ENCODE assay signal across 44 mouse cellular contexts in the genomic region with DNA sequence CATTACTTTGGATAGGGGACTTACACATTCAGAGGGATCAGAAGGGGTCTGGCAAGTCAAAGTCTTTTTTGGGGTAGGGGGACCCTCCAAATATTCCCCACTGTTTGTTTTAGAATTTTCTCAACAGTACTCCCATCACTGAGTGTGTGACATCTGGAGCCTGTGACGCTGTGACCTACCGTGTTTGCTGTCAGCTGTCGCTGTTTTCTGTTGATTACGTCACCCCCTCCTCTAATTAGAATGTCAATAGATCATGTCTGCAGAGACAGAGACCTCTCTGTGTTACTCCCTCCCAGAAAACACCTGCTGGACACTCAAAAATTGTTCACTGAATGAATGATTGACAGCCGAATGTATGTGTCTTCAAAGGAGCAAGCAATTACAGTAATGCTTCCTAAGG. TPM values are rescaled to one million over a fixed set of nuclear protein-coding genes. Genes with fewer than 3 reads are reported as not detected.
"Had no signal": no experiment of that assay in that cellular context is flagged by ENCODE, and none has a peak within 500 bp of the region (broad histone marks: within the 10 kb centered on the region; RNA-seq: fewer than 3 reads in every experiment).

No protein-coding gene starts in this region.

- H3K27ac ChIP-seq: heart, embryonic 10.5 days; heart, embryonic 13.5 days; heart, embryonic 15.5 days; hindbrain, embryonic 10.5 days; hindbrain, embryonic 12.5 days; hindbrain, embryonic 13.5 days; hindbrain, embryonic 14.5 days; hindbrain, embryonic 15.5 days; hindbrain, postnatal 0 days; intestine, embryonic 15.5 days; kidney, embryonic 15.5 days; kidney, postnatal 0 days; layer of hippocampus, adult 2 months; left cerebral cortex, adult 2 months had no signal

- H3K4me1 ChIP-seq: heart, embryonic 10.5 days; heart, embryonic 12.5 days; heart, embryonic 13.5 days; heart, embryonic 15.5 days; hindbrain, embryonic 10.5 days; hindbrain, embryonic 12.5 days; hindbrain, embryonic 13.5 days; hindbrain, embryonic 15.5 days; intestine, embryonic 15.5 days; kidney, embryonic 15.5 days had no signal

- ATAC-seq: hindbrain, embryonic 16.5 days; hindbrain, postnatal 0 days; inflammation-experienced regulatory T-cells, adult 6 months; intestine, embryonic 15.5 days; intestine, embryonic 16.5 days; intestine, postnatal 0 days had no signal

- H3K27me3 ChIP-seq: heart, embryonic 12.5 days; heart, embryonic 13.5 days; heart, embryonic 15.5 days; hindbrain, embryonic 12.5 days; hindbrain, embryonic 13.5 days; hindbrain, embryonic 15.5 days; intestine, embryonic 15.5 days; kidney, embryonic 15.5 days had no signal

- H3K36me3 ChIP-seq: heart, embryonic 10.5 days; heart, embryonic 12.5 days; heart, embryonic 13.5 days; heart, embryonic 15.5 days; hindbrain, embryonic 10.5 days; hindbrain, embryonic 12.5 days; hindbrain, embryonic 13.5 days; hindbrain, embryonic 15.5 days; intestine, embryonic 15.5 days; kidney, embryonic 15.5 days had no signal

- H3K4me3 ChIP-seq: heart, embryonic 10.5 days; heart, embryonic 12.5 days; heart, embryonic 13.5 days; heart, embryonic 15.5 days; hindbrain, embryonic 10.5 days; hindbrain, embryonic 12.5 days; hindbrain, embryonic 13.5 days; hindbrain, embryonic 15.5 days; intestine, embryonic 15.5 days; kidney, embryonic 15.5 days; layer of hippocampus, adult 2 months; left cerebral cortex, adult 2 months had no signal

- H3K4me2 ChIP-seq: heart, embryonic 11.5 days; heart, embryonic 12.5 days; heart, embryonic 13.5 days; heart, embryonic 15.5 days; hindbrain, embryonic 12.5 days; hindbrain, embryonic 13.5 days; hindbrain, embryonic 14.5 days; hindbrain, embryonic 15.5 days; intestine, embryonic 15.5 days; kidney, embryonic 15.5 days had no signal

- DNase-seq: heart, postnatal 10 days; heart, postnatal 14 days; heart, postnatal 4 days; kidney, adult 11 months; kidney, adult 18-20 months; kidney, adult 2 months; kidney, adult 8-10 months; kidney, adult 9 months; kidney, postnatal 10 days; kidney, postnatal 14 days; kidney, postnatal 25 days; kidney, postnatal 36 days; kidney, postnatal 4 days; layer of hippocampus, adult 9-11 months; layer of hippocampus, postnatal 36 days had no signal

- H3K9me3 ChIP-seq: heart, embryonic 10.5 days; heart, embryonic 12.5 days; heart, embryonic 13.5 days; heart, embryonic 15.5 days; hindbrain, embryonic 10.5 days; hindbrain, embryonic 12.5 days; hindbrain, embryonic 13.5 days; hindbrain, embryonic 15.5 days; intestine, embryonic 15.5 days; kidney, embryonic 15.5 days had no signal

- H3K9ac ChIP-seq: heart, embryonic 12.5 days; heart, embryonic 13.5 days; heart, embryonic 15.5 days; hindbrain, embryonic 12.5 days; hindbrain, embryonic 13.5 days; hindbrain, embryonic 14.5 days; hindbrain, embryonic 15.5 days; intestine, embryonic 15.5 days; kidney, embryonic 15.5 days had no signal

RNA-seq across cellular contexts. Expression of gene Vgll2, which starts 20.8 kb away (rescaled TPM):
- total RNA-seq: heart, postnatal 10 days; heart, postnatal 14 days; heart, postnatal 25 days; heart, postnatal 4 days; hematopoietic stem cell, adult 5-6 weeks; hindbrain, postnatal 0 days; layer of hippocampus, adult 2 months; layer of hippocampus, postnatal 14 days; layer of hippocampus, postnatal 36 days; left cerebral cortex, adult 18-20 months; left cerebral cortex, adult 2 months had no signal
- polyA plus RNA-seq: heart, embryonic 14.5 days; heart, postnatal 0 days; inflammation-experienced regulatory T-cells, adult 6 months; intestine, embryonic 14.5 days; intestine, embryonic 16.5 days; intestine, postnatal 0 days; kidney, embryonic 14.5 days; kidney, postnatal 0 days; large intestine, adult 2 months had no signal
